Mouse (Mus musculus) embryonic facial prominence, embryonic 10.5 days (tissue): ENCODE data around the gene Uap1. TPM values are rescaled to one million over a fixed set of nuclear protein-coding genes. Genes with fewer than 3 reads are reported as not detected.

Experiments
- polyA plus RNA-seq: library from polyadenylated mRNA; unstranded; fragments of >200 nt; fragmentation: Nextera tagmentation; extraction: Ambion mirVana; gene quantifications from 2 replicates; pipeline ENCODE4 v1.2.1, GENCODE M21; 2016

Gene Uap1
- polyA plus RNA-seq, 1 experiment from 2014 or later: 56.5 TPM

Other genes starting within 250 kb of the Uap1 start
- not detected in 2 replicates for gene Ccdc190, start 246.3 kb downstream of the Uap1 start, polyA plus RNA-seq
- 23.4 and 24.7 TPM in 2 replicates for gene Hsd17b7, start 205.7 kb downstream of the Uap1 start, polyA plus RNA-seq
- 62.9 and 69.6 TPM in 2 replicates for gene Ddr2, start 64.2 kb downstream of the Uap1 start, polyA plus RNA-seq
- 10.6 and 11.3 TPM in 2 replicates for gene Uhmk1, start 40.4 kb upstream of the Uap1 start, polyA plus RNA-seq
- not detected in 2 replicates for gene Sh2d1b2, start 57.8 kb upstream of the Uap1 start, polyA plus RNA-seq
- 0.05 TPM in 1 of 2 replicates, not detected in the other for gene Sh2d1b1, start 102.4 kb upstream of the Uap1 start, polyA plus RNA-seq
- 2.5 and 3.5 TPM in 2 replicates for gene Gm7694, start 131.4 kb upstream of the Uap1 start, polyA plus RNA-seq
- gene Spata46, start 133.8 kb upstream of the Uap1 start, polyA plus RNA-seq: 0.94 and 1.5 TPM in 2 replicates